Mouse (Mus musculus): Measurements from ENCODE around the gene Appl2.

GRCm38 (mm10) chr10:83632806-83633374, 15.6 kb downstream of the Appl2 start:
- no peak for TF ChIP-seq POLR2A (IDR thresholded peaks at IDR 0.05; ENCODE audit: insufficient read depth, low read depth, low read length)
- TF ChIP-seq EP300 (IDR thresholded peaks at IDR 0.05; ENCODE audit: insufficient read depth, low read depth, low read length): no peak
- no peak for TF ChIP-seq CTCF (IDR thresholded peaks at IDR 0.05)

Measured in heart, adult 2 months (tissue).